Mouse (Mus musculus) R1 (cell line): ENCODE data around the gene Rora.
"Not testable (repeated sequence)": the region's sequence is repeated elsewhere in the genome, so short reads cannot be mapped to it uniquely, and the experiment has no call there.

Experiments used
- DNase-seq: peaks from one replicate; pipeline ENCODE4 v3.0.0-alpha.2; 2018; ENCODE audit warnings: low read depth, low spot score

Gene Rora

GRCm38 (mm10) chr9:69084720-69085661, 431.4 kb downstream of the Rora start:
- no peak for DNase-seq

- DNase-seq: no peak
These were observed 433.3 kb downstream of the Rora start for GRCm38 (mm10) chr9:69086844-69087243.

GRCm38 (mm10) chr9:69087325-69087724, 433.7 kb downstream of the Rora start:
- DNase-seq: no peak

- no peak for DNase-seq
These were observed 437.2 kb downstream of the Rora start for GRCm38 (mm10) chr9:69090749-69091270.

- peak; percentile 5 for DNase-seq
These were observed 438.8 kb downstream of the Rora start for GRCm38 (mm10) chr9:69092119-69093013.

GRCm38 (mm10) chr9:69100153-69100756, 446.7 kb downstream of the Rora start:
- DNase-seq: not testable (repeated sequence)

GRCm38 (mm10) chr9:69104321-69104720, 450.7 kb downstream of the Rora start:
- no peak for DNase-seq

- DNase-seq: no peak
These were observed 456.2 kb downstream of the Rora start for GRCm38 (mm10) chr9:69109618-69110300.

- no peak for DNase-seq
These were observed 456.7 kb downstream of the Rora start for GRCm38 (mm10) chr9:69110301-69110674.

- DNase-seq: no peak
These were observed 457.1 kb downstream of the Rora start for GRCm38 (mm10) chr9:69110706-69111105.

- DNase-seq: no peak
These were observed 458.0 kb downstream of the Rora start for GRCm38 (mm10) chr9:69111539-69111938.

GRCm38 (mm10) chr9:69114429-69114984, 460.9 kb downstream of the Rora start:
- DNase-seq: no peak

GRCm38 (mm10) chr9:69116740-69117139, 463.2 kb downstream of the Rora start:
- no peak for DNase-seq

GRCm38 (mm10) chr9:69121117-69121740, 467.6 kb downstream of the Rora start:
- DNase-seq: no peak

- peak; percentile 4 for DNase-seq
These were observed 471.6 kb downstream of the Rora start for GRCm38 (mm10) chr9:69125011-69125786.

- DNase-seq: no peak
These were observed 472.2 kb downstream of the Rora start for GRCm38 (mm10) chr9:69125787-69126161.

GRCm38 (mm10) chr9:69126595-69126994, 473.0 kb downstream of the Rora start:
- no peak for DNase-seq

- no peak for DNase-seq
These were observed 474.7 kb downstream of the Rora start for GRCm38 (mm10) chr9:69128335-69128734.

GRCm38 (mm10) chr9:69132995-69133394, 479.4 kb downstream of the Rora start:
- DNase-seq: no peak

- no peak for DNase-seq
These were observed 480.1 kb downstream of the Rora start for GRCm38 (mm10) chr9:69133696-69134095.
